Mouse (Mus musculus): Measurements from ENCODE around the gene Hmg20a.
"Not testable (repeated sequence)": the region's sequence is repeated elsewhere in the genome, so short reads cannot be mapped to it uniquely, and the experiment has no call there.

Hmg20a gene

DNA sequence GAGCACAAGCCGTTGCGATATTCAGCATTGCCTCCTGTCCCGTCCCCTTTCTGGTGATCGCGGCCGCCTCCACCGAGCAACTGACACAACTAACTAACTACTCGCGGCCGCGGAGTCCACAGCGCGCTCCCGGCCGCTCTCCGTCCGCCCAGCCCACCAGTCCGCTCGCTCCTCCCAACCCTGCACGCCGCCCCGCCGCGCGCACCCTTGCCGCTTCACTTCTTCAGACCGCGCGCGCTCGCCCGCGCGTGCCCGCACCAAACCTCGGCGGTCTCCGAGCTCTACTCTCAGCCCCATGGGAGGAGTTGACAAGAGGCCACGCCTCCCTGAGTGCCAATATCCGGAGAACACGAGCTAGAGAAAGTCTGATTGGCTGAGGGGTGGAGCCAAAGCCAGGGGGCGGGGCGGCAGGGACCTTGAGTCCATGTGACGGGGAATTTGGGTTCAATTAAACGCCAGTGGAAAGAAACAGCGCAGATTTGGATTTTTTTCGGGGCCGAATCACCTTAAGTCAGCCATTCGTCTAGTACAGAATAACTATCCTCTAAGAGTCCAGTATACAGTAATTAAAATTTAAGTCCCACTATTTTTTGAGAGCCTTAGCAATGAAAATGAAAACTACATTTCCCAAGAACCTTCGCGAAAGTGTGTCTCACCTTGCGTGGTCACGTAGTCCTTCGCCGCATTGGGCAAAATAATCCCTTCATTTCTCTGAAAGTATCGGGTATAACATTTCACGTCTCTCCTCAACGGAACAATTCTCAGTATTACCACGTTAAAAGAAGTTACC lies at the start of gene Hmg20a, which contains the start of gene Peak1:
Gene Hmg20a (plus strand): TSS at position 662 of the 790 bp plus-strand sequence.
Gene Peak1 (minus strand): TSS at position 120 of the 790 bp plus-strand sequence.
- peak; percentile 100 for DNase-seq

DNA sequence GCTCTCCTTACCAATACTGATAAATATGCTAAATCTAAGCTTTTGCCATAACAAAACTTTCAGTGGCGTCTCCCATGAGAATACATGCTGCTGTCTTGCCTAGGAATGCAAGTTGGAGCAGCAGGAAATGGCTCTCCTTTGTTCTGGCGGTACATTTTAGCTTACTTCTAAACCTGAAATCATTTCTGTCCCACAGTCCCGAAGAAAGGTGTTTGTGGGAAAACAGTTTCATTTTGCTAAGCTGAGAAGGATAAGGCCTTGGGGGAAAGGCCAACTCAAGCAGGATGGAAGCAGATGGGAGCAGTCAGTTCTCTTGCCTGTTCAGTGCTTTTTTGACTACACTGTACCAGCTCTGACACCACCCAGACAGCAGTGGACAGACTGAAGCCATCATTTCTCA lies 49.6 kb upstream of the Hmg20a start:
- DNase-seq: no peak

DNA sequence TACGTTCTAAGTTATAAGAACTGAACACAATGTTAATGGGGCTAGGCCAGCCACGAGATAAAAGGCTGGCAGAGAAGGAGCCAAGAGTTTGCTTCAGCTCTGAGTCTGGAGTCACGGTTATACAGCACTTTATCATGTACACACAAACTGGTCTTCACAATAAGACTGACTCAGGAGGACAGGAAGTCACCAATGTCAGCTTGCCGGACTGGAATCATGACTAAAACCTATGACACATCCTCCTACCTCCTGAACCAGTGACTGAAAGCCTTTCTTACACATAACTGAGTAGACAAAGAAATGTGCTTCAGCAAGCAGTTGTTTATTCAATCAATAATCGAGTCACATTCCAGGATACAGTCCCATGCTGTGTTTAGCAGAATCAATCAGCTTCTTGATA lies 47.7 kb upstream of the Hmg20a start:
- DNase-seq: no peak

DNA sequence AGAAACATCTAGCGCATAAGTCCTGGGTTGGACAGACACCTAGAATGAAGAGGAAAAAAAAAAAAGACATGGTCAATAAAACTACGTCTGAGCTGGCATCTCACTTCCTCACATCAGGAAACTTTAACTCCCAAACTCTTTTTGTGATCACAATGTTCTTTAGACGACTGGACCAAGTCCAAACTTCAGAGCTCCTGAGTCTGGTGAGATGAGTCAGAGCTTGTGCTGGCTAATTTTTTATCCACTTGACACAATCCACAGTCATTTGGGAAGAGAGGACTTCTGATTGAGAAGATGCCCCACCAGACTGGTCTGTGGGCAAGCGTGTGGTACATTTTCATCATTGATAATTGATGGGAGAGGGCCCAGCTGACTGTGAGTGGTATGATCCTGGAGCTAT lies 44.0 kb upstream of the Hmg20a start:
- no peak for DNase-seq

DNA sequence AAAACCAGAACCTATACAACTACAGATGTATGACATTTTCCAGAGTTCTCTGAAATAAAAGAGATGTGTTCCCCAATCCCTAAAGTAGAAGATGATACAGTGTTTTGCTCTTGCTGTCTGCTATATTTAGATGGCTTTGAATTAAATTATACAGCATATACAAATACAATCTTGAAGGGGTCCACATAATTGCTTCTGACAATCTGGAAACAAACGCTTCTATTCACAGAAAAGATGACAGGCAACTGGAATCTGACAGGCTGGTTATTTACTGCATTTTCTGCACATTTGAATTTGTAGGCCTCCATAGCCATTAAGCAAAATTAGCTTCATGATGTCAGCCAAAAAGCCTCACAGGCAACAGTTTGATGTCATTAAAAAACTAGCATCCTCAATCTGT lies 35.6 kb upstream of the Hmg20a start:
- DNase-seq: no peak

DNA sequence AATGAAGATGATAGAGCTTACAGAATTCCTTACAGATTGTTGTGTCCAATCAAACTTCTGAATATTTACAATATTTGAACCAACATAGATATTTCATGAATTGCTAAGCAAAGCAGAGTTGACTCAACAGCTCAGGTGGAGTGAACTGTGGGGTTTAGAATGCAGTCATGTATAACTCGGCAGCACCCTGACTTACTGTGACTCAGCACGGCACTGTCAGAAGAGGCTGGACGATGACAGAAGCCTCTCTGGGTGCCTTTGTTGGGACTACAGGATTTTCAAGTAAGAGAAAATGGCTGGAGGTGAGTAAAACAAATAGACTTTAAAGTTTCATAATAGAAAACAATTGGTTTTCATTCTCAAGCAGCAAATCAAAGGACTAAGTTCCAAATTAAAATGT lies 25.6 kb upstream of the Hmg20a start:
- no peak for DNase-seq

DNA sequence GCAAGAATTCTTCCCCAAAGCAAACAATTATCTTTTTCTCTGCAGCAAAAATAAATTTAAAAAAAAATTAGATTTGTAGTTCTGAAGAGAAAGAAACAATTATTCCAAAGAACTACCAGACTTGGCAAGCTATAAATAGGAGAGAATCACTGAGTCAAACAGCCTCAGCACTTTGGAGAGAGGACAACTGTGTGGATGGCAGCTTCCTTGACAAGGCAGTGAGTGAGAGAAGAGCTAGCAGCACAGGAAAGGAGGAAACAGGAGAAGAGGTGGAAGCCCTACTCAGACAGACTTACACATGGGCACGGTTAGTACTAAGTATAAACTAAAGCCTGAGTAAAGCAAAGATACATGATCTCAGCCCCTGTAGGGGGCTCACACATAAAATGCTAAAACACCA lies 22.1 kb upstream of the Hmg20a start:
- DNase-seq: no peak

DNA sequence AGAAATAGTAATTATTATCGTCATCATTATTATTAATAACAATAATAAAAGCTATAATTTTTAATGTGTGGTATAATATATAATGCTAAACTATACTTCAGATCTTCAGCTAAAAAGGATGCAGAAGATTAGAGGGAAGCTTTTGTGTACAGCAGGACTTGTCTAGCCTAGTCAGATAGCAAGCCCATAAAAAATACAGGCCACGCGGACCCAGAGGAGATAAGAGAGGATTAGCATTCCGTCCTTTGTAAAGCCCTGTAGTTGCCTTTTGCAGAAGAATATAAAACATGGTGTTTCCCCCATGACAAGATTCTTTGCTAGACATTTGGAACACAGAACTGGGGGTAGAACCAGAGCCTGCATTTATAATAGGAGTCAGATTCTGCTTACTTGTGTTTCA lies 13.8 kb upstream of the Hmg20a start:
- DNase-seq: no peak

DNA sequence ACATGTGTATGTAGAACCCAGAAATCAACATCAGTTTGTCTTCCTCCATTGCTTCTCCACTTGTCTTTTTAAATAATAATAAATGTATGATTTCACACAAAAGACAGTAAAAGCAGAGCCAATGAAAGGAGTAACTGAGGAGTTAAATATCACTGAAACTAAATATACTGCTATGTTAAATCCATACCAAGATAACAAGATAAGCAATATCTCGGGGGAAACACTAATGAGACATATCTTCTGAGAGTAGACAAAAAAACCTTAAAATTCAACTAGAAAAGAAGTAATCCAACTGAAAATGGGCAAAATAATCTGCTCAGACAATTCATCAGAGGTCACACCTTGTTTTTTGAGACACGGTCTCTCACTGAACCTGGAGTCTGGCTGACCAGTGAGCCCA lies 8.5 kb upstream of the Hmg20a start:
- DNase-seq: no peak

DNA sequence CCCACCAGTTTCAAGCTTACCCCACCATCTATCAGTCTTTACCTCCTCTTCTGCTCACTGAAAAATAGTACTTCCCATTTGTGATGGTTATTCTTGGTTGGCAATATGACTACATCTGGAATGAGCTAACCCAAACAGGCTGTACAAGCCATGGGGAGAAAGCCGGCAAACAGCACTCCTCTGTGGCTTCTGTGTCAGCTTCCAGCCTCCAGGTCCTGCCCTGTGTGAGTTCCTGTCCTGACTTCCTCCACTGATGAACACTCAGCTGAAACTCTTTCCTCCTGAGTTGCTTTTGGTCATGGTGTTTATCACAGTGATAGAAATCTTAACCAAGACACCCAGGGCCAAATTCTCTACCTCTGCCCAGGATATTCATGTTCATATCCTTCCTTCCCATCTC lies 5.7 kb upstream of the Hmg20a start:
- DNase-seq: no peak

DNA sequence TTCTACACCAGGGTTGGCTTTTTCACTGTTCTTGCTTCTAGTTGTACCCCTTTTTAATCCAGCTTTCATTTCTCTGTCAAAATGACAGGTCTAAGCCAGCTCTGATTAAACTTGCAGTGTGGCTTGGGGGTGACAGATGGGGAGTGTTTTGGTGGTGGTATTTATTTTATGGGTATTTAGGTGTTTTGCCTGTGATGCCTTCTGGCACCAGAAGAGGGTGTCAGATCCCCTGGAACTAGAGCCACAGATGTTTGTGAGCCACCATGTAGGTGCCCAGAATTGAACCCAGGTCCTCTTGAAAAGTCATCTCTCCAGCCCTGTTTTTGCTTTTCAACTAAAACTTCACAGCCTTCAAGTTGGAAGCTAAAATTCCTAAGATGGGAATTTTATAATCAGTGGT lies 4.1 kb upstream of the Hmg20a start:
- DNase-seq: no peak

DNA sequence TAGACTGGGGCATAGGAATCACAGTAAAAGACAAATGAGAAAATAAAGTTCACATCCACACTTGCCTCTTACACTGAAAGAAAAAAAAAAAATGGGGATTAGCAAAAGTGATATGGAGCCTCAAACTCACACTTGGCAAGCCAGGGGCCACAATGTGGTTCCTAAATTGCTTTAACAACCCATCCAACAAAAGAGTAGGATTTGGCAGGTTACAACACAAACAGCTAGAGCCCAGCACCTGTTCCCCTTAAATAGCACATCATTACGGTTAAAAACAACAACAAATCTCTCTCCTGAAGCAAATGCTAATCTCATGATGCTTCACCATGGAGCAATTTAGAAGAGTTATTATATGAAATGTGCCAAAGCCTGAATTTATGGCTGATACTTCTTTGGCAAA lies 3.0 kb upstream of the Hmg20a start:
- DNase-seq: no peak

DNA sequence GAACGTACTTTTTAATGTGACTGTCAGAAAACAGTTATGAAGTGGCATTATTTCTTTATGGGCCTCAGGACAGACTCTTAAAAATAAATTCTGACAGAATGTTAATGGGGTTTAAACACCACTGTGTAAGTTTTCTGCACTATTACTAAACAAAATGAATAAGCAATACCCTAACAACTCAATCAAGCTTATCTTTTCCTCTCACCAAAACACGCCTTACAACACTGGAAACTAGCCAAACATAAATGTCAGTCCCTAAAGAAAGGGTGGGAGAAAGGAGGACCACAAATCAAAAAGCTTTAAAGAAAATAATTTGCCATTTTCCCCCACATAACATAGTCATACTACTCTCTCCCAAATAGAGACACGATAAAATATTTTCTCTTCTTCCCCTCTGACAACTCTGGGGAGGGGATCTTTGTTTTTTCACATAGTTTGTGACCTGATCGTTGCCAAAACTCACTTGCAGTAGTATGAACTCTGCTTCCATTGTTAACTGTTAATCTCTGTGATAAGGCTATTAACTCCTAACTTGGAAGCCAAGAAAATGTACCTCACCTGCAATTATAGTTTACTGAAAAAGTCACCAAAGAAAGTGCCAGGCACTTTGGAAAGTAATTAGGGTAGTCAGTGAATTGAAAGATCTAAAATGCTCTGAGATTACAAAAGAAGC lies 2.3 kb upstream of the Hmg20a start:
- DNase-seq: no peak

DNA sequence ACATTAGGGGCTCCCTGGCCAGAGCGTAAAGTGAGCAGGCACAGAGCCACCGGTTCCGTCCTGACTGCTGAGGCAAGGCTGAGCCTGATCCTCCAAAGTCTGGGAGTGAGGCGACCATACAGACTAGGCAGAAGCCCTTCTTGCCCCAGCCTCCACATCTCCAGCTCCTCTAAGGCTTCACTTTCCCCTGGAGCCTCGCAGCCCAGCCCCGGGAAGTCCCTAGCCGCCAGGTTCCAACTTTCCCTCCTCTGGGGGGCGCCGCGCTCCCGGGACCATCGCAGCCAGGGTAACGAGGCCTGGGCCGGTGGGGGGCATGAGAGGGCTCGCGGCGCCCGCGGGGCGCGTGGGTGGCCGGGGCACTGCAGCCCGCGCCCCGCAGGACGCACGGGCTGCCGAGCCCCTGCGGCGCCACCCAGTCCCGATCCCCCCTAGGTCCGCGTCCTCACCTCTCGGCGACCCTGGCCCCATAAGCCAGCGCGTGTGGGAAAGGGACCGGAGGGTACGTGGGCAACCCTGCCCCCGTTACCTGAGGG lies 928 bp upstream of the Hmg20a start:
- DNase-seq: peak; percentile 94

DNA sequence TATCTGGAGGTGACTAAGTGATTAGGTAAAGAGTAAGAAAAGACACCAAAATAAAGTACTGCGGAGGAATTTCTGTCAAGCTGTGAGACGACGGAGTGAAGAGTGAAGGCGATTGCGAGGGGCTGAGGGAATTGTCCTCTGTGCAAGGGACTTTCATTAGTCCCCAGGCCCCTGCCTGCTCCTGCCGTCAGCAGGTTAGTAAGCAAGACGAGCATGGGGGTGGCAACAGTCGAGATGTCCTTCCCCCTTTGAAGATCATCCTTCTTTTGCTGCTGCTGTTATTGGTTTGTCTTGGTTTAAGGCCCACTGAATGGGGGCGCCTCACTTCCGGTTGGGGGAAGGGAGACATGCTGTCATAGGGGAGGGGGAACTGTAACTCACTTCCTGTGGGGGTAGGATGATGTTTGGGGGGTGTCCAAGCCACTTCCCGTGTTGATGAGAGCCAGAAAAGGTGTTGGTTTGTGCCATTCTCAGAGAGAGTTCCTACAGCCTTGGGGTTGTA lies 380 bp downstream of the Hmg20a start:
- peak; percentile 92 for DNase-seq

DNA sequence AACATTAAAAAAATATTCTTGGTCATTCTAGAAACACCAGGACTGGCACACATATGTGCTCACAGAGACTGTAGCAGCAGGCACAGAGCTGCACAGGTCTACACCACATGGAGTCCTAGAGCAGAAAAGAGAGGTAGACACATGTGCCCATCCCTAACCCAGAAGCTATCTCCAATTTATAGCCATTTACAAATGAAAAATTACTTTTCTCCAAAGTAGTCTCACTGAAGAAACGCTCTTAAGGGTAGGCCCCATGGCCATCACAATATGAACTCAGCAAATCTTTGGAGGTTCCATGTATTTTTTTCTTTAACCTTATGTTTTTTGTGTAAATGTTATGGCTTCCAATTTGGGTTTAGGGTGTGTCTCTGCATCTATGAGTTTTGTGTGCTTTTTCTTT lies 1.8 kb downstream of the Hmg20a start:
- no peak for DNase-seq

DNA sequence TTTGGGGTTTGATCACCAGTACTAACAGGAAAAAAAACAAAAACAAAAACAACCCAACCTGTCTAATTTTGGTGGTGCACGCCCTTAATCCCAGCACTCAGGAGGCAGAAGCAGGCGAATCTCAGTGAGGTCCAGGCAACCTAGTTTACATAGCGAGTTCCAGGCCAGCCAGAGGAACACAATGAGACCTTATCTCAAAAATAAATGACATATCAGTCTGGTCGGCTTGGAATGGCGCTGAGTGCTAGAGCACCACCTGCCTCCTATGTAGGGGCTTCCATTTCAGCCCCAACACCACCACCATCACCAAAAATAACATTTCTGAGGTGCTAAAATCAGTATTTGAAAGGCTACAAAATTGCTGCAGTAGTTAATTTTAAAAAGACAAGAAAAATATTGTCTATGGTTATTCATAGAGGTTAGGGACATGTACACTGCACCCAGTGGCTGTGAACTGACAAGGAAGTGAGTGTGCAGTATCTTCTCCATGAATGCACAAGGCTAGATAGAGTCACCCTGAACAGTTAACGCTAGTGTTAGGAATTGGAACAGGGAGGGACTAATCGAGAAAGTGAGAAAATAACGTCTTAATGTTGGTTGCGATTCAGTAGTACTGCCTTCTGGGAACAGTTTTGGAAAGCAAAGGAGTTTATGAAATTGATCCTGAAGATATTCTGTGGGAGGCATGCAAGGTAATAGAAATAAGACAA lies 2.6 kb downstream of the Hmg20a start:
- no peak for DNase-seq

DNA sequence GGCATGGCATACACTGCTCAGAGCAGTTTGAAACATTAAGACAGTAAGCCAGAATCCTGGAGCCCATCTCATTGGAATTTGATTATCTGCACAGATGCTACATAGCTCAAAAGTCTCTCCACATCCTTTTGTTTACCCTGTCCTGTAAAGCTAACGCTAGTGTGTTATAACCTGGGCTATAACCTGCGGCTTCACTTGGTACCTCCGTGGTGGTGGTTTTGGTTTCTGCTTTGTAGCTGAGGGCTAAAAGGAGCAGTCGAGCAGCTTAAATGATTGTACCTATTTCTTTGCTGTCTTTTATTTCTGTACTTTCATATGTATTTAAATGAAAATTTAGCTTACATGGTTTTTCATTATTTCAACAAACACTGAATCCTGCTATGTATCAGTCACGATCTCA lies 3.6 kb downstream of the Hmg20a start:
- DNase-seq: no peak

DNA sequence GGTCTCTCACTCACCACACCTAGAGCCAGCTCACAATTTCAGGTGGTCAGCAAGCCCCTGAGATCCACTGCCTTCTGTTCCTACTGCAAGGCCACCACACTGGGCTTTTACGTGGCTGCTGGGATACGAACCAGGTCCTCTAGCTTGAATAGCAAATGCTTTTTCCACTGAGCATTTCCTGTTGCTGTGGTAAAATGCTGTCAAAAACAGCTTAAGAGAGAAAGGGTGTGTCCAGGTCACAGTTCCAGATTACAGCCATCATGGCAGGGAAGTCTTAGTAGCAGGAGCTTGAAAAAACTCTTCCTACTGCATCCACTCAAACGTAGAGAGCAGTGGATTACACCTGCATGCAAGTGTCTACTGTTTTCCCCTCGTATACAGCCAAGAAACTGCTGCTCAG lies 6.5 kb downstream of the Hmg20a start:
- no peak for DNase-seq

DNA sequence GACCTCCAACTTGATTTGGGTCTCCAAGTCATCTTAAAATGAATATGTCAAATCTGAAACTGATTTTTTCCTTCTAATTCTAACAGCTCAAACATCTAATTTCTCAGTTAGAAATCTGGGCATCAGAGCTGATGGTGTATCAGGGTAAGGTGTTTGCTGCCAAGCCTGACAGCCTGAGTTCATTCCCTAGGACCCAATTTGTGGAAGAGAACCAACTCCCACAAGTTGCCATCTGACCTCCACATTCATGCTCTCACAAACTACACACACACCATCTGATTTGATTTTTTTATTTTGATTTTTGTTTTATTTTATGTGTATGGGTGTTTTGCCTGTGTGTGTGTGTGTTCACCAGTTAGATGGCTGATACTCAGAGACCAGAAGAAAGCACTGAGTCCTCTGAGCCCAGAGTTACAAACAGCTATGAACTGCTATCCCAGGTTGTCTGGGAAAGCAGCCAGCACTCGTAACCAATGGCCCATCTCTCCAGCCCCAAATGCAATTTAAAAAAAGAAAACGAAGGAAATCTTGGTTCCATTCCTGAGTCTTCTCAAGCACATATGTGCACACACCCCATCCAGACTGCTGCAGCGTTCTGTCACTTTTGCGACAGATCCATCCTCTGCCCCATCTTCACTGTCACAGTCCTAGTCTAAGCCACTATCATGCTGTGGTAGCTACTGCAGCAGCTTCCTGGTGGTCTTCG lies 17.6 kb downstream of the Hmg20a start:
- no peak for DNase-seq

DNA sequence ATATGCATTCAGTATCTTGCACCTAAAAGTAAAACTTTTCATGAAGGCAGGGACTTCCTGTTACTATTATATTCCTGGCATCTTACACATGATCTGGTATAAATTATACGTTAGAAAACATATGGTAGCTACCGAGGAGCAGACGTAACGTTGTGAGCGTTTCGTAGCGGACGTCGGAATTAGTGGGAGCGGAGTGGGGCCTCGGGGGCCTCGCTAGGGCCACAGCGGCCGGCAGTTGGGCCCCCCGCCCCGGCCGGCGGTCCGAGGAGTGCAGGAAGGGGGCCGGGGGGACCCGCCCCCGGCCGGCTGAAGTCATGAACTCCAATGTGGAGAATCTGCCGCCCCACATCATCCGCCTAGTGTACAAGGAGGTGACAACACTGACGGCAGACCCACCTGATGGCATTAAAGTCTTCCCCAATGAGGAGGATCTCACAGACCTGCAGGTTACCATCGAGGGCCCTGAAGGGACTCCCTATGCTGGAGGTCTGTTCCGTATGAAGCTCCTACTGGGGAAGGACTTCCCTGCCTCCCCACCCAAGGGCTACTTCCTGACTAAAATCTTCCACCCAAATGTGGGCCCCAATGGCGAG lies 19.0 kb downstream of the Hmg20a start:
- DNase-seq: not testable (repeated sequence)

DNA sequence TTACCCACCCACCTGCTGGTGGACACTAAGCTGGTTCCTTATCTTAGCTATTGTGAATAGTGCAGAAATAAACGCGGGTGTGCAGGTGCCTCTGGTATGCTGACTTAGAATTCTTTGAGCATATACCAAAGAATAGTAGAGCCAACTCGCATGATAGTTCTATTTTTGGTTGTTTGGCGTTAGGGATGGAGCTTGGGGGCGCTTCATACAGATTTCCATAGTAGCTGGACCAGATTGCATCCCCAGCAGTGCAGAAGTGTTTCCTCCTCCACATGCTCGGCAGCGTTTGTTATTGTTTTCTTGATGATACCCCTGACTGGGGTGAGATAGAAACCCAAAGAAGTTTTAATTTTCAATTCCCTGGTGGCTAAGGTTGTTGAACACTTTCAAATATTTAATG lies 21.3 kb downstream of the Hmg20a start:
- no peak for DNase-seq
